Mouse (Mus musculus) cerebellum, postnatal 10 days (tissue): Measurements from ENCODE around the gene Adgb.

Experiments used
- DNase-seq, 2 experiments: peaks; one replicate each; pipeline ENCODE4 v3.0.0; 2021; ENCODE audit warnings: mixed read lengths in 2 of 2

Gene Adgb

GRCm38 (mm10) chr10:10350550-10350949 lies 121.6 kb downstream of the Adgb start:
- DNase-seq, result no peak

- no peak for DNase-seq
These were observed 128.2 kb downstream of the Adgb start for GRCm38 (mm10) chr10:10343930-10344329.

- no peak for DNase-seq
These were observed 146.6 kb downstream of the Adgb start for GRCm38 (mm10) chr10:10325560-10325959.

GRCm38 (mm10) chr10:10322961-10323360 lies 149.2 kb downstream of the Adgb start:
- DNase-seq, result peak; percentile 12 to 16

- peak; percentile 81 to 84 for DNase-seq
These were observed 150.9 kb downstream of the Adgb start for GRCm38 (mm10) chr10:10321119-10321781.

GRCm38 (mm10) chr10:10320364-10321083 lies 151.6 kb downstream of the Adgb start:
- DNase-seq, result peak; percentile 12 to 33

- DNase-seq, result no peak
These were observed 154.0 kb downstream of the Adgb start for GRCm38 (mm10) chr10:10318086-10318485.

- DNase-seq, result no peak
These were observed 156.5 kb downstream of the Adgb start for GRCm38 (mm10) chr10:10315631-10316030.

GRCm38 (mm10) chr10:10314521-10314920 lies 157.6 kb downstream of the Adgb start:
- DNase-seq, result peak; percentile 23 to 36

- no peak for DNase-seq
These were observed 162.2 kb downstream of the Adgb start for GRCm38 (mm10) chr10:10309877-10310426.

- no peak for DNase-seq
These were observed 163.1 kb downstream of the Adgb start for GRCm38 (mm10) chr10:10309056-10309455.

GRCm38 (mm10) chr10:10307384-10307783 lies 164.7 kb downstream of the Adgb start:
- peak; percentile 14 to 18 for DNase-seq

GRCm38 (mm10) chr10:10304370-10304769 lies 167.8 kb downstream of the Adgb start:
- DNase-seq, result no peak

GRCm38 (mm10) chr10:10301692-10302091 lies 170.4 kb downstream of the Adgb start:
- no peak for DNase-seq

- no peak for DNase-seq
These were observed 171.1 kb downstream of the Adgb start for GRCm38 (mm10) chr10:10300915-10301439.

GRCm38 (mm10) chr10:10299987-10300386 lies 172.1 kb downstream of the Adgb start:
- DNase-seq, result no peak

- no peak for DNase-seq
These were observed 184.8 kb downstream of the Adgb start for GRCm38 (mm10) chr10:10287221-10287867.
